In the genomic region with DNA sequence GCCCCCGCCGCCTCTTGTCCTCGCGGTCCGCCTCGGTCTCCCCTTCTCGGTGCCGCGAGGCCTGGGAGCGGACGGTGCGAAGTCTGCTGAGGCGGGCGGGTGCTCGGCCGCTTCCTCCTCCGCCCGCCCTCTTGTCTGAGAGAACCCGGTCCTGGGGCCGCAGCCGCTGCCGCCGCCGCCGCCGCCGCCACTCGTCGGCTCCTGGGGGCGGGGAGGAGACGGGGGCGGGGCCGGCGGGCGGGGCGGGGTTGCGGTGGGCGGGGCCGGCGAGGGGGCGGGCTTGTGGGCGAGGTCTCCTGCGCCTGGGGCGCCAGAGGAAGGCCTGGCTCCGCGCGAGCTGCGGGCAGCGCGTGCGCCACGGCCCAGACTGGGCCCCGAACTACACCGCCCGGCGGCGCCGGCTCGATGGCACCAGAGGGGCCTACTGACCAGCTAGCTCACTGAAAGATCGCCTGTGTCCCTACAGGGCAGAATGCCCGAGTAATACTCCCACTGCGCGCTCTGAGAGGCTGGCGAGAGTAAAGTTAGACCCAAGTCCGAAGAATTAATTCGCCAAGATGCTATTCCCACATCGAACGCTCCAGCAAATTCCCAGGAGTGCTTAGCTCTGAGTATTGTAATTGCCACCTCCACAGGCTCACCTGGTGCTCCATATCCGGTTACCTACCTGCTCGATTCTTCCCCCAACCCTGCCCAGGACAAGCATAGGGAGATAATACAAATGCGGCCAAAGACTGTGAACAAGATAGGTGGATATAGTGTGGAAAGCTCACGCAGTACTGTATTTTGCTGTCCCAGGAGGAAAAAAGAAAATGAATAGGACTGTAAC, we compare ENCODE assay signal across 8 mouse cellular contexts. TPM values are rescaled to one million over a fixed set of nuclear protein-coding genes. Genes with fewer than 3 reads are reported as not detected.
A peak's percentile ranks its signal among the peaks of the same experiment; 100 is the strongest.
DNase-seq lines count a peak whose midpoint lies in the region; ATAC-seq lines count a peak whose summit lies in the region.

A gene (minus strand): TSS at position 165 of the 829 bp plus-strand sequence.

- peak; percentile 71 for DNase-seq in WW6 (ENCODE audit: low read depth, low spot score)
- peak; percentile 79 to 89 for DNase-seq in cerebellum, postnatal 36 days
- DNase-seq in frontal cortex, postnatal 36 days (ENCODE audit: low spot score in 2 of 2): peak; percentile 73 to 75
- peak; percentile 76 for DNase-seq in left cerebral cortex, adult 11 months (ENCODE audit: low spot score)
- DNase-seq in lung, postnatal 36 days: peak; percentile 87
- DNase-seq in retina, embryonic 14.5 days (ENCODE audit: low spot score): peak; percentile 91
- peak; percentile 91 for DNase-seq in thymus, postnatal 4 days

- peak within 1 kb of the TSS; percentile 97 for H3K4me3 ChIP-seq in hindbrain, embryonic 15.5 days

- peak within 1 kb of the TSS; percentile 97 for H3K9ac ChIP-seq in hindbrain, embryonic 15.5 days

- 4% methylated on average over 35 of the region's 72 CpGs for WGBS in hindbrain, embryonic 15.5 days

- no peaks in the 10 kb centered on the region for H3K27me3 ChIP-seq in hindbrain, embryonic 15.5 days

- peak; percentile 95 for ATAC-seq in hindbrain, embryonic 15.5 days (ENCODE audit: low FRiP score, low read depth)

- no peaks in the 10 kb centered on the region for H3K36me3 ChIP-seq in hindbrain, embryonic 15.5 days

- peaks cover 27% of the 10 kb centered on the region for H3K4me1 ChIP-seq in hindbrain, embryonic 15.5 days (replicated peaks)

- H3K27ac ChIP-seq in hindbrain, embryonic 15.5 days (replicated peaks): peak within 1 kb of the TSS; percentile 97

- no peaks in the 10 kb centered on the region for H3K9me3 ChIP-seq in hindbrain, embryonic 15.5 days

- peak within 1 kb of the TSS; percentile 93 for H3K4me2 ChIP-seq in hindbrain, embryonic 15.5 days

RNA-seq across cellular contexts. Expression of the gene that starts here (rescaled TPM):
- polyA plus RNA-seq in hindbrain, embryonic 15.5 days (2015; fragmentation: Nextera tagmentation; extraction: Ambion mirVana): 11.4 and 15.1 TPM in 2 replicates

Comparison
In these comparisons a context has a peak if more than half of its experiments do, and no peak if none do; other contexts are left out.
1. Peak in every context shown above with its lines: DNase-seq, ATAC-seq, H3K4me3 ChIP-seq and H3K27ac ChIP-seq.